Mouse (Mus musculus): ENCODE measurements at regions not wholly inside any gene's neighbourhood (a gene's known extent, or its start where the extent isn't known, plus 50 kb on each side); places are given as distances from the start of the nearest gene placed in this dataset.
A peak's percentile ranks its signal among the peaks of the same experiment; 100 is the strongest.

- H3K4me3 ChIP-seq (replicated peaks in 1 of 3; ENCODE audit: low read depth in 2 of 3, low read length in 2 of 3, poor library complexity in 1 of 3): no peak overlapping the region
- no peak for DNase-seq (ENCODE audit: extremely low read depth)
- no peaks in the 10 kb centered on the region for H3K36me3 ChIP-seq (replicated peaks in 1 of 2; ENCODE audit: control insufficient read depth in 1 of 2, insufficient read depth in 1 of 2, low read length in 1 of 2)
- no peak overlapping the region for H3K4me2 ChIP-seq (ENCODE audit: insufficient read depth, low read depth, poor library complexity, severe bottlenecking)
- H3K9me3 ChIP-seq (replicated peaks; ENCODE audit: low read length): no peaks in the 10 kb centered on the region
- in situ Hi-C loops (cut with MboI; ENCODE audit: low pct_ligation_motif_present, low pct_unique_long_range_greater_than_20kb, low sequenced_read_pairs): no loop called here
- H3K79me2 ChIP-seq (replicated peaks; ENCODE audit: control insufficient read depth, extremely low read depth, insufficient read depth, poor library complexity, severe bottlenecking): no peaks in the 10 kb centered on the region
- peaks cover 2 to 8% of the 10 kb centered on the region in 2 experiments; a peak in 1 of 4 replicates for H3K4me1 ChIP-seq (ENCODE audit: control insufficient read depth in 1 of 2, insufficient read depth in 2 of 2)
- dilution Hi-C loops (cut with MboI; ENCODE audit: extremely low pct_ligation_motif_present, extremely low pct_unique_long_range_greater_than_20kb, low sequenced_read_pairs): no loop called here
- no peak overlapping the region for H3K9ac ChIP-seq (ENCODE audit: insufficient read depth, low read depth)
- no peaks in the 10 kb centered on the region for H3K27me3 ChIP-seq (replicated peaks)
- TF ChIP-seq GABPA (IDR thresholded peaks at IDR 0.05; ENCODE audit: insufficient replicate concordance, low read depth, low read length) (no peak), PAX5 (IDR thresholded peaks at IDR 0.05; ENCODE audit: low read length) (no peak), E2F4 (IDR thresholded peaks at IDR 0.05; ENCODE audit: insufficient replicate concordance, low read depth, low read length) (no peak), JUND (conservative IDR thresholded peaks at IDR 0.05; ENCODE audit: low read depth, low read length) (no peak), TCF12 (IDR thresholded peaks at IDR 0.05; ENCODE audit: low read depth, low read length) (no peak), ETS1 (conservative IDR thresholded peaks at IDR 0.05; ENCODE audit: low read depth, low read length) (no peak), SMC3 (IDR thresholded peaks at IDR 0.05; ENCODE audit: low read depth, low read length) (no peak), MXI1 (IDR thresholded peaks at IDR 0.05; ENCODE audit: low read depth, low read length) (no peak), ZC3H11A (IDR thresholded peaks at IDR 0.05; ENCODE audit: low read depth, low read length) (no peak)
- H3K27ac ChIP-seq (ENCODE audit: insufficient read depth, low read depth): no peak overlapping the region
These were observed 161.6 kb upstream of the Gk2 start for GRCm38 (mm10) chr5:97618411-97618810.

- H3K9me3 ChIP-seq (replicated peaks; ENCODE audit: low read length): no peaks in the 10 kb centered on the region
- no peaks in the 10 kb centered on the region for H3K4me1 ChIP-seq (ENCODE audit: control insufficient read depth in 1 of 2, insufficient read depth in 2 of 2)
- dilution Hi-C loops (cut with MboI; ENCODE audit: extremely low pct_ligation_motif_present, extremely low pct_unique_long_range_greater_than_20kb, low sequenced_read_pairs) (no loop called here), in situ Hi-C loops (cut with MboI; ENCODE audit: low pct_ligation_motif_present, low pct_unique_long_range_greater_than_20kb, low sequenced_read_pairs) (no loop called here)
- no peaks in the 10 kb centered on the region for H3K79me2 ChIP-seq (replicated peaks; ENCODE audit: control insufficient read depth, extremely low read depth, insufficient read depth, poor library complexity, severe bottlenecking)
- no peaks in the 10 kb centered on the region for H3K36me3 ChIP-seq (replicated peaks in 1 of 2; ENCODE audit: control insufficient read depth in 1 of 2, insufficient read depth in 1 of 2, low read length in 1 of 2)
- no peak overlapping the region for H3K9ac ChIP-seq (ENCODE audit: insufficient read depth, low read depth)
- no peak for TF ChIP-seq USF1 (IDR thresholded peaks at IDR 0.05; ENCODE audit: low read depth, low read length)
- no peak for TF ChIP-seq CHD1 (IDR thresholded peaks at IDR 0.05; ENCODE audit: low read depth, low read length)
- TF ChIP-seq GABPA (IDR thresholded peaks at IDR 0.05; ENCODE audit: insufficient replicate concordance, low read depth, low read length): no peak
- no peak for DNase-seq (ENCODE audit: extremely low read depth)
- no peaks in the 10 kb centered on the region for H3K27me3 ChIP-seq (replicated peaks)
- no peak overlapping the region for H3K27ac ChIP-seq (ENCODE audit: insufficient read depth, low read depth)
- H3K4me3 ChIP-seq (replicated peaks in 1 of 3; ENCODE audit: low read depth in 2 of 3, low read length in 2 of 3, poor library complexity in 1 of 3): no peak overlapping the region
- H3K4me2 ChIP-seq (ENCODE audit: insufficient read depth, low read depth, poor library complexity, severe bottlenecking): peak overlapping the region; percentile 29; the same call in 1 of the 2 replicates
These were observed 145.4 kb upstream of the Gk2 start for GRCm38 (mm10) chr5:97602176-97602575.

DNA sequence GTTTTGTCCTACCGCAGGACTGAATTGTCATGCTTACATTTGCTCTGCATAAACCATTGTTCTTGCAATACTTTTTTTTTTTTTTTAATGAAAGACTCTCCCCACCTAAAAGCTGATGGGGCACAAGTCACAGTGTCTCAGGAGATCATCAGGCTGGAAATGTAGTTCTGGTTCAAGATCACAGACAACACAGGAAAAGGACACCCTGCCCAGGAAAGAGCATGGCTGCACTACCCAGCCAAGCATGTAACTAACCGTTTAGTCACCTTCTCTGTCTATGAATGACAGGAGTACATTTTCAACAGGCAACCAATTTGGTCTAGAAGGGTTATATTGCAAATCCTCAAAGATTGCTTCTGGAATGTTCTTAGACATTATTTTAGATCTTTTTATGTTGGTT is 144.6 kb upstream of the Gk2 start:
- Histone ChIP-seq H3K4me3 (replicated peaks in 1 of 3; ENCODE audit: low read depth in 2 of 3, low read length in 2 of 3, poor library complexity in 1 of 3) (no peak overlapping the region), H3K9ac (ENCODE audit: insufficient read depth, low read depth) (no peak overlapping the region), H3K27ac (ENCODE audit: insufficient read depth, low read depth) (no peak overlapping the region), H3K4me2 (ENCODE audit: insufficient read depth, low read depth, poor library complexity, severe bottlenecking) (no peak overlapping the region), H3K27me3 (replicated peaks) (no peaks in the 10 kb centered on the region), H3K9me3 (replicated peaks; ENCODE audit: low read length) (no peaks in the 10 kb centered on the region), H3K79me2 (replicated peaks; ENCODE audit: control insufficient read depth, extremely low read depth, insufficient read depth, poor library complexity, severe bottlenecking) (no peaks in the 10 kb centered on the region), H3K36me3 (replicated peaks in 1 of 2; ENCODE audit: control insufficient read depth in 1 of 2, insufficient read depth in 1 of 2, low read length in 1 of 2) (no peaks in the 10 kb centered on the region), H3K4me1 (ENCODE audit: control insufficient read depth in 1 of 2, insufficient read depth in 2 of 2) (no peaks in the 10 kb centered on the region)
- in situ Hi-C loops (cut with MboI; ENCODE audit: low pct_ligation_motif_present, low pct_unique_long_range_greater_than_20kb, low sequenced_read_pairs): no loop called here
- DNase-seq (ENCODE audit: extremely low read depth): no peak
- TF ChIP-seq USF1 (IDR thresholded peaks at IDR 0.05; ENCODE audit: low read depth, low read length): no peak
- TF ChIP-seq MAX (IDR thresholded peaks at IDR 0.05; ENCODE audit: low read length): no peak
- TF ChIP-seq CHD1 (IDR thresholded peaks at IDR 0.05; ENCODE audit: low read depth, low read length): no peak
- no peak for TF ChIP-seq MEF2A (IDR thresholded peaks at IDR 0.05; ENCODE audit: borderline replicate concordance, low read depth, low read length)
- TF ChIP-seq E2F4 (IDR thresholded peaks at IDR 0.05; ENCODE audit: insufficient replicate concordance, low read depth, low read length): no peak
- no peak for TF ChIP-seq IRF4 (IDR thresholded peaks at IDR 0.05; ENCODE audit: low read depth, low read length)
- no peak for TF ChIP-seq PAX5 (IDR thresholded peaks at IDR 0.05; ENCODE audit: low read length)
- no peak for TF ChIP-seq MAFK (IDR thresholded peaks at IDR 0.05; ENCODE audit: insufficient replicate concordance, low read length)
- no peak for TF ChIP-seq RCOR1 (conservative IDR thresholded peaks at IDR 0.05; ENCODE audit: low read depth, low read length)
- TF ChIP-seq ETS1 (conservative IDR thresholded peaks at IDR 0.05; ENCODE audit: low read depth, low read length): no peak
- no peak for TF ChIP-seq ZMIZ1 (IDR thresholded peaks at IDR 0.05; ENCODE audit: low read depth, low read length)
- no peak for TF ChIP-seq CTCF (conservative IDR thresholded peaks at IDR 0.05 in 1 of 2, IDR thresholded peaks at IDR 0.05 in 1 of 2; ENCODE audit: low read depth in 2 of 2, low read length in 2 of 2)
- no peak for TF ChIP-seq ZKSCAN1 (IDR thresholded peaks at IDR 0.05; ENCODE audit: borderline replicate concordance, low read depth, low read length)
- TF ChIP-seq TBP (conservative IDR thresholded peaks at IDR 0.05; ENCODE audit: low read depth, low read length): no peak
- TF ChIP-seq POLR2AphosphoS2 (IDR thresholded peaks at IDR 0.05; ENCODE audit: low read depth, low read length): no peak
- TF ChIP-seq ELF1 (IDR thresholded peaks at IDR 0.05; ENCODE audit: low read depth, low read length): no peak
- TF ChIP-seq BHLHE40 (IDR thresholded peaks at IDR 0.05; ENCODE audit: low read depth, low read length): no peak
- no peak for TF ChIP-seq JUND (conservative IDR thresholded peaks at IDR 0.05; ENCODE audit: low read depth, low read length)
- TF ChIP-seq CHD2 (IDR thresholded peaks at IDR 0.05; ENCODE audit: low read length): no peak
- dilution Hi-C loops (cut with MboI; ENCODE audit: extremely low pct_ligation_motif_present, extremely low pct_unique_long_range_greater_than_20kb, low sequenced_read_pairs): no loop called here
